Mouse (Mus musculus) spleen, adult 2 months (tissue): ENCODE measurements around the gene Pwwp2b.

Experiments used
- CTCF ChIP-seq: fragments of 200-500 bp; IDR thresholded peaks from 2 replicates; pipeline ENCODE4 v1.5.1; 2011; ENCODE audit warnings: mild to moderate bottlenecking, inconsistent platforms; ENCODE audit not compliant: insufficient read depth, insufficient read length, insufficient replicate concordance; ENCODE audit errors: extremely low read depth
- POLR2A ChIP-seq: fragments of 200-500 bp; IDR thresholded peaks from 2 replicates; pipeline ENCODE4 v1.6.1; 2011; ENCODE audit warnings: low read depth, low read length, inconsistent platforms

DNA sequence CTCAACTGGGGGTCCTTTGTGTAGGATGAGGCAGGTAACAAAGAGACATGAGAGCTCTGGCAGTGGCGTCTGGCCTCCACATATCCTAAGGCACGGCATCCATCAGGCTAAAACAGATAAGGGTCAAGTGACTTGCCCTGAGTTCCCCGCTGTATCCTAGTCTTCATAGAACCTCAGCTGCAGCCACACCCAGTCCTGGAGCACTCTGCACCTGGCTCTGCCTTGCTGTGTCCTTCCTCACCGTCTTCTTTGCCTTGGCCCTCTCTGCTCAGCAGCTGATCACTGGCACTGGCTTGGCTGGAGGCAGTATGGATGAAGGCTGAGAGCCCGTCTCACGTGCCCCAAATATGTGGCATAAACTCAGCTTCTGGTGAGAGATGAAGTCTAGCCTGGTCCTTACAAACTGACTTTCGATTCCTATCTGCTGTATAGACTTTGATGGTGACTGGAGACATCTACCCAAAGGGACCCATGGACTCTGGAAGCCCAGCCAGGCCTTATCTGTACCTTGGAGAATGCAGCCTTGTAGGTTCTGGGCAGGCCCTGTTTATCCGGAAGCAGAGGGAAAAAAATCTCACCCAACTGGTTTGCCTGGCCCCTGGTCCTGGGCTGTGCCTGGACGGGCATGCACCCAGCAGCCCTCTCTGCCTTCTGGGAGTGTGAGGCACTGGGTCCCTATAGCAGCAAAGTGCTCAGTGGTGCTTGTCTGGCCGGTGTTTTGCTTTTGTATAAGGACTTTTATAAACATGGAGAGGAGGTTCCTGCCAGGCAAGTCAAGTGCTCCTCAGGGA lies 9.7 kb downstream of the Pwwp2b start:
- TF ChIP-seq CTCF, result no peak
- no peak for TF ChIP-seq POLR2A
